Mouse (Mus musculus) bone marrow macrophage, adult 2 months (primary cell): ENCODE results near the gene Slc41a3. TPM values are rescaled to one million over a fixed set of nuclear protein-coding genes. Genes with fewer than 3 reads are reported as not detected.

Source experiments
- H3K27ac ChIP-seq: 2 replicates; pipeline ENCODE4 v1.5.1; 2012; ENCODE audit warnings: low read depth, low read length; ENCODE audit not compliant: insufficient read depth
- H3K4me1 ChIP-seq: 2 replicates; pipeline ENCODE4 v1.6.1; 2012; ENCODE audit warnings: low read length; ENCODE audit not compliant: control insufficient read depth, insufficient read depth
- H3K4me3 ChIP-seq: 2 replicates; pipeline ENCODE4 v1.5.1; 2012; ENCODE audit warnings: mild to moderate bottlenecking, low read length, moderate library complexity; ENCODE audit not compliant: insufficient read depth
- CTCF ChIP-seq: IDR thresholded peaks from 2 replicates; pipeline ENCODE4 v1.5.1; 2012; ENCODE audit warnings: low read depth, mild to moderate bottlenecking, low read length, moderate library complexity
- POLR2A ChIP-seq: IDR thresholded peaks from 2 replicates; pipeline ENCODE4 v1.6.1; 2012; ENCODE audit warnings: mild to moderate bottlenecking, low read depth, low read length, borderline replicate concordance
- polyA plus RNA-seq: library from polyadenylated mRNA; stranded (reverse); fragments of >200 nt; gene quantifications from 2 replicates; pipeline ENCODE4 v1.2.4, GENCODE M21; 2012; ENCODE audit not compliant: missing spikeins, insufficient read depth, insufficient read length

Gene Slc41a3
- polyA plus RNA-seq, 1 experiment, result 14.7 TPM

GRCm38 (mm10) chr6:90567928-90568327, 36.6 kb upstream of the Slc41a3 start:
- Histone ChIP-seq H3K4me1 (peaks cover 9% of the 10 kb centered on the region), H3K27ac (no peak overlapping the region)
- no peak for TF ChIP-seq CTCF
- no peak for TF ChIP-seq POLR2A

GRCm38 (mm10) chr6:90568721-90569120, 35.8 kb upstream of the Slc41a3 start:
- Histone ChIP-seq H3K27ac (no peak overlapping the region), H3K4me1 (peaks cover 9% of the 10 kb centered on the region), H3K4me3 (no peak overlapping the region)
- TF ChIP-seq POLR2A (no peak), CTCF (no peak)

More at GRCm38 (mm10) chr6:90567928-90568327, 36.6 kb upstream of the Slc41a3 start:
- no peak overlapping the region for H3K4me3 ChIP-seq

- peaks cover 9% of the 10 kb centered on the region for H3K4me1 ChIP-seq
- H3K27ac ChIP-seq, result no peak overlapping the region
- H3K4me3 ChIP-seq, result no peak overlapping the region
- TF ChIP-seq POLR2A (no peak), CTCF (no peak)
Observed at GRCm38 (mm10) chr6:90569736-90570383, 34.7 kb upstream of the Slc41a3 start.

GRCm38 (mm10) chr6:90570392-90570791, 34.1 kb upstream of the Slc41a3 start:
- TF ChIP-seq POLR2A, result no peak
- TF ChIP-seq CTCF, result no peak
- Histone ChIP-seq H3K27ac (no peak overlapping the region), H3K4me1 (peaks cover 9% of the 10 kb centered on the region), H3K4me3 (no peak overlapping the region)

GRCm38 (mm10) chr6:90575261-90575715, 29.2 kb upstream of the Slc41a3 start:
- no peak for TF ChIP-seq POLR2A
- TF ChIP-seq CTCF, result no peak
- no peak overlapping the region for H3K4me3 ChIP-seq

GRCm38 (mm10) chr6:90578174-90578573, 26.4 kb upstream of the Slc41a3 start:
- no peak for TF ChIP-seq POLR2A
- TF ChIP-seq CTCF, result no peak
- Histone ChIP-seq H3K4me1 (no peaks in the 10 kb centered on the region), H3K27ac (no peak overlapping the region), H3K4me3 (no peak overlapping the region)

More at GRCm38 (mm10) chr6:90575261-90575715, 29.2 kb upstream of the Slc41a3 start:
- Histone ChIP-seq H3K27ac (no peak overlapping the region), H3K4me1 (no peaks in the 10 kb centered on the region)

- Histone ChIP-seq H3K27ac (no peak overlapping the region), H3K4me1 (no peaks in the 10 kb centered on the region), H3K4me3 (no peak overlapping the region)
- TF ChIP-seq CTCF (no peak), POLR2A (no peak)
Observed at GRCm38 (mm10) chr6:90582331-90582730, 22.2 kb upstream of the Slc41a3 start.

- H3K4me1 ChIP-seq, result no peaks in the 10 kb centered on the region
- no peak overlapping the region for H3K27ac ChIP-seq
- no peak overlapping the region for H3K4me3 ChIP-seq
- TF ChIP-seq POLR2A (no peak), CTCF (no peak)
Observed at GRCm38 (mm10) chr6:90588113-90588512, 16.4 kb upstream of the Slc41a3 start.

GRCm38 (mm10) chr6:90590707-90591106, 13.8 kb upstream of the Slc41a3 start:
- no peak for TF ChIP-seq CTCF
- TF ChIP-seq POLR2A, result no peak
- H3K4me3 ChIP-seq, result no peak overlapping the region

GRCm38 (mm10) chr6:90594972-90595371, 9.6 kb upstream of the Slc41a3 start:
- Histone ChIP-seq H3K4me3 (no peak overlapping the region), H3K27ac (no peak overlapping the region), H3K4me1 (peaks cover 13% of the 10 kb centered on the region)
- no peak for TF ChIP-seq CTCF
- TF ChIP-seq POLR2A, result no peak

More at GRCm38 (mm10) chr6:90590707-90591106, 13.8 kb upstream of the Slc41a3 start:
- Histone ChIP-seq H3K4me1 (no peaks in the 10 kb centered on the region), H3K27ac (no peak overlapping the region)
